Mouse (Mus musculus): Measurements from ENCODE around the gene Phactr4. TPM values are rescaled to one million over a fixed set of nuclear protein-coding genes. Genes with fewer than 3 reads are reported as not detected.
A peak's percentile ranks its signal among the peaks of the same experiment; 100 is the strongest.

The Phactr4 gene
- polyA plus RNA-seq (2012; rRNA removed) = 11.3 and 13.0 TPM in 2 replicates

DNA sequence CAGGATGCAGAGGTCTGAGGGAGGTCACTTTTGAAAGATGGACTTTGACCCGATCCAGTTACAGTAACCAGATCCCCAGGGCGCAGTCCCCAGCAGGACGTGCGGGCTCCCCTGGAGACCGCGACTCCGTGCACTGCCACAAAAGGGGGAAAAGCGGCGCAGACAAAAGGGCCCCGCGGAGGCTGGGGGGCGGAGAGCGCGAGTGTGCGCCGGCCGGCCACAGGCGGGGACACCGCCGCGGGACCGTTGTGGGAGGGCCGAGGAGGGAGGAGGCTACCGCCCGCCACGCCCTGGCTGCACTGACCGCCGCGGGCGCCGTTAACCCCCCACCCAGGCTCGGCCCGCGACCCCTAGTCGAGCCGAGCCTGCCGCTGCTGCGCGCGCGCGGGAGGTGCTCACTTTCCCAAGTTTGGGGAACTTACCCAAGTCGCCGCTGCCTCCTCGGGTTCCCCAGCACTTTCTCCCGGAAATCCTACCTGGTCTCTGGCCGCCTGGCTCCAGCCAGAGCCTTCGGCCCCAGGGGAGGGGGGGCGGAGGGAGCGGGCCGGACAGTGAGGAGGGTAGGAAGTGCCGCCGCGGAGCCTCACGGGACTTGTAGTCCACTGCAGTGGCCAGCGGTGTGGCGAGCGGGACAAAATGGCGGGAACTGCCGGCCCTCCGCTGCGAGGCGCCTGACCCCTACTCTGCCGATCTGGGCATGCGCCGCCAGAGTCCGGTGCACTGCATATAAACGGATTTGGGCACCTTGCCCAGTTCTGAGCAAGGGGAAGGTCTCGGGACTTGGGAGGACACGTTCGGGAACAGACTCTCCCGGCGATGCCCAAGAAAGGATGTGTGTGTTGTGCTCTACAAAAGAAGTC lies at the start of gene Phactr4:
TSS of gene Phactr4 (minus strand) at position 567 of the 860 bp plus-strand sequence.
- peak within 1 kb of the TSS; percentile 97 for H3K4me3 ChIP-seq (ENCODE audit: control insufficient read depth, insufficient read depth, low read length)
- H3K27ac ChIP-seq (ENCODE audit: control insufficient read depth, insufficient read depth, low read length) = no peak within 1 kb of the TSS
- H3K36me3 ChIP-seq (ENCODE audit: control insufficient read depth, insufficient read depth, low read length) = no peaks in the 10 kb centered on the region
- H3K27me3 ChIP-seq (ENCODE audit: control insufficient read depth, insufficient read depth, low read length) = no peaks in the 10 kb centered on the region
- DNase-seq = peak; percentile 84
- no peaks in the 10 kb centered on the region for H3K4me1 ChIP-seq (replicated peaks; ENCODE audit: control insufficient read depth, insufficient read depth, low read length)
- WGBS = under 1% methylated on average over 73 of the region's 73 CpGs
- TF ChIP-seq POLR2A (IDR thresholded peaks at IDR 0.05; ENCODE audit: control insufficient read depth, extremely low read depth, insufficient read depth, low read length, poor library complexity) (peak; percentile 35; the same call in 1 of the 2 replicates), CTCF (IDR thresholded peaks at IDR 0.05; ENCODE audit: borderline replicate concordance, control insufficient read depth, extremely low read depth, insufficient read depth, low read length, poor library complexity) (no peak)

DNA sequence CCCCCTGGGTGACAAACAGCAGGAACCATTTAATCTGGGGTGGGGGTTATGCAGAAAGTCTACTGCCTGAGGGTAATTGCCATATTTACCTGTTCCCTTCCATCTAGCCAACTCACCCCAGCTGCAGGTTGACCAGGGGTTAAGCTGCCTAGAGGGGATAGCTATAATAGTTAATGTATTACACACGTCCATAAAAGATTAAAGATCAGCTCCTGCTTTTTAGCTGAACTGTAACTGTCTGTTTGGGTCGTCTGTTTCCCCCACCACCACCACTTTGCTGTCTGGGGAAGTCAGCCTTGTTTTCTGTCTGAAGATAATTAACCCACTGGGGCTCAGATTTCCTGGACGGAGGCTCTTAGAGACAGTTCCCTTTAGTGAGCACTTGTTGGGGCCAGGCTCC lies 47.6 kb upstream of the Phactr4 start:
- 24% methylated on average over 3 of the region's 3 CpGs for WGBS
- DNase-seq = no peak

DNA sequence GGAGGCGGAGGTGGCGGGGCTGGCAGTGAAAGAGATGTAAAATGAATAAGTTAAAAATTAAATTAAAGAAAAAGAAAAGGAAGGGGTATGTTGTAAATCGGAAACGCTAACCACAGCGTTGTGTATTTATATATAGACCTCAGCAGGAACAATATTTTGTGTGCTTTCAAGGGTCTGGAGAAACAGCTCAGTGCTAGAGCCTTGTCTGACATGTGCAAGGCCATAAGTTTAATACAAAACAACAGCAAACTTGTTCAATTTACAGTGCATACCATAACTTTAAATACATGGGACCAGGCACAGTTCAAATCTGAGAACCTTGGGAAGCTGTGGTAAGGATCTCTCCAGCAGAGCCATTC lies 41.9 kb upstream of the Phactr4 start:
- TF ChIP-seq CTCF (IDR thresholded peaks at IDR 0.05; ENCODE audit: borderline replicate concordance, control insufficient read depth, extremely low read depth, insufficient read depth, low read length, poor library complexity) (no peak), POLR2A (IDR thresholded peaks at IDR 0.05; ENCODE audit: control insufficient read depth, extremely low read depth, insufficient read depth, low read length, poor library complexity) (no peak)
- DNase-seq = no peak
- H3K36me3 ChIP-seq (ENCODE audit: control insufficient read depth, insufficient read depth, low read length) = peaks cover 13% of the 10 kb centered on the region
- under 1% methylated on average over 5 of the region's 5 CpGs for WGBS
- H3K4me1 ChIP-seq (replicated peaks; ENCODE audit: control insufficient read depth, insufficient read depth, low read length) = peaks cover 7% of the 10 kb centered on the region
- H3K27me3 ChIP-seq (ENCODE audit: control insufficient read depth, insufficient read depth, low read length) = no peaks in the 10 kb centered on the region
- H3K27ac ChIP-seq (ENCODE audit: control insufficient read depth, insufficient read depth, low read length) = no peak overlapping the region
- peak overlapping the region; percentile 95; the same call in 1 of the 2 replicates for H3K4me3 ChIP-seq (ENCODE audit: control insufficient read depth, insufficient read depth, low read length)

More for the DNA sequence above, 47.6 kb upstream of the Phactr4 start:
- Histone ChIP-seq H3K4me3 (ENCODE audit: control insufficient read depth, insufficient read depth, low read length) (no peak overlapping the region), H3K36me3 (ENCODE audit: control insufficient read depth, insufficient read depth, low read length) (no peaks in the 10 kb centered on the region), H3K27me3 (ENCODE audit: control insufficient read depth, insufficient read depth, low read length) (no peaks in the 10 kb centered on the region), H3K4me1 (replicated peaks; ENCODE audit: control insufficient read depth, insufficient read depth, low read length) (no peaks in the 10 kb centered on the region), H3K27ac (ENCODE audit: control insufficient read depth, insufficient read depth, low read length) (no peak overlapping the region)
- TF ChIP-seq CTCF (IDR thresholded peaks at IDR 0.05; ENCODE audit: borderline replicate concordance, control insufficient read depth, extremely low read depth, insufficient read depth, low read length, poor library complexity) = no peak
- no peak for TF ChIP-seq POLR2A (IDR thresholded peaks at IDR 0.05; ENCODE audit: control insufficient read depth, extremely low read depth, insufficient read depth, low read length, poor library complexity)

DNA sequence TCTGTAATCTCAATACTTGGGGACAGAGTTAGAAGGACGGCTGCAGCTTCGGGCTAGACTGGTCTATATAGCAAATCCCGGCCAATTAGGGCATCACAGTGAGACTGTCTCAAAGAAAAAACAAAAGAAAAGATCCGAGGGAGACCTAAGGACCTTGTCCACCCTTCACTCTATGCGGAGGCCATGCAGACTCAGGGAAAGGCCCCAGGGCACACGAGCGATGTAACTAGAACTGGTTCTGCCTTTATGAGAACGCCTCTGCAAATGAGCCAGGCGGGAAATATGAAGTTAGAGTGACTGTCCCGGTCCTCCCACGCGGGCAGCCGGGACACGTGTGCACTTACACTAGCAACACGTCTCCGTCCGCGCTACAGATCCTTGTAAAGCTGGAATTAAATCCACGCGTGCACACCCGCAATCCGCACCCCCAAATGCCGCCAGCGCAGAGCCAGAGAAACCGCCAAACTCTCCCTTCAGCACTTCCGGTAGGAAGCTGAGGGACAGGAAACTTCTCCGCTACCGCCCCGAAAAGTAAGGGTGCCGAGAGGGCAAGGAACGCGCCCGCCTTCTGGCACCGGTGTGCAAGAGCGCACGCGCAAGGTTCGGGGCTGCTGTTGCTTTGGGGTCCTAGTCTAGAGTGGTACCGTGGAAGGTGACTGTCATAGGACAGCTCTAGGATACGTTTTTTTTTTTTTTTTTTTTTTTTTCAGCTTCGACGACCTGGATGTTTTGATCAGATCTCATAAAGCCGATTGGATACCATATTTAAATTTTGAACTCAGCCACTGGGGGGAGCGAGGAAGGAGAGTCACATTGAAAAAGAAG lies 41.4 kb upstream of the Phactr4 start, which contains the start of gene Med18:
TSS of gene Med18 (minus strand) at position 492 of the 825 bp plus-strand sequence.
- Histone ChIP-seq H3K27me3 (ENCODE audit: control insufficient read depth, insufficient read depth, low read length) (no peaks in the 10 kb centered on the region), H3K4me3 (ENCODE audit: control insufficient read depth, insufficient read depth, low read length) (peak within 1 kb of the TSS; percentile 95), H3K27ac (ENCODE audit: control insufficient read depth, insufficient read depth, low read length) (peak within 1 kb of the TSS; percentile 22; the same call in 1 of the 2 replicates), H3K4me1 (replicated peaks; ENCODE audit: control insufficient read depth, insufficient read depth, low read length) (peaks cover 7% of the 10 kb centered on the region), H3K36me3 (ENCODE audit: control insufficient read depth, insufficient read depth, low read length) (peaks cover 18% of the 10 kb centered on the region)
- peak; percentile 55; the same call in 1 of the 2 replicates for TF ChIP-seq POLR2A (IDR thresholded peaks at IDR 0.05; ENCODE audit: control insufficient read depth, extremely low read depth, insufficient read depth, low read length, poor library complexity)
- TF ChIP-seq CTCF (IDR thresholded peaks at IDR 0.05; ENCODE audit: borderline replicate concordance, control insufficient read depth, extremely low read depth, insufficient read depth, low read length, poor library complexity) = peak; percentile 51; the same call in 1 of the 2 replicates
- WGBS = under 1% methylated on average over 44 of the region's 44 CpGs
- DNase-seq = peak; percentile 96

DNA sequence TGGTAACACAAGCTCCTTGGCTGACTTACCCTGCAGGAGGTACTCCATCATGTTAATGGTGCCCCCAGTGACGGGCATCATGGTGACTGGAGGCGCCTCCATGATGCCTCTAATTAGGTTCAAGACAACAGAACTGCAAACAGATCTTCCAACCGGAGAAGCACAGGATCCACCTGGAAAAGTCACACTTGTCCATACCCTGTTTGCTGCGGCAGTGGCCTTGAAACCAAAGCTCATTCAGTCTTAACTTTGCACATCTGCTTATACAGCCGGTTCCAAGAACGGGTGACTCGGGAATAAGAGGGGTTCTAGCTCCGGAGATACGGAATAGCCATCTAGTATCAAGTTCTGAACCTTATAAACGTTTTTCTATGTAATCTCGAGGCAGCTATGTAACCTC lies 40.5 kb upstream of the Phactr4 start:
- peak; percentile 3 for DNase-seq
- H3K27me3 ChIP-seq (ENCODE audit: control insufficient read depth, insufficient read depth, low read length) = no peaks in the 10 kb centered on the region
- TF ChIP-seq POLR2A (IDR thresholded peaks at IDR 0.05; ENCODE audit: control insufficient read depth, extremely low read depth, insufficient read depth, low read length, poor library complexity) (no peak), CTCF (IDR thresholded peaks at IDR 0.05; ENCODE audit: borderline replicate concordance, control insufficient read depth, extremely low read depth, insufficient read depth, low read length, poor library complexity) (no peak)

DNA sequence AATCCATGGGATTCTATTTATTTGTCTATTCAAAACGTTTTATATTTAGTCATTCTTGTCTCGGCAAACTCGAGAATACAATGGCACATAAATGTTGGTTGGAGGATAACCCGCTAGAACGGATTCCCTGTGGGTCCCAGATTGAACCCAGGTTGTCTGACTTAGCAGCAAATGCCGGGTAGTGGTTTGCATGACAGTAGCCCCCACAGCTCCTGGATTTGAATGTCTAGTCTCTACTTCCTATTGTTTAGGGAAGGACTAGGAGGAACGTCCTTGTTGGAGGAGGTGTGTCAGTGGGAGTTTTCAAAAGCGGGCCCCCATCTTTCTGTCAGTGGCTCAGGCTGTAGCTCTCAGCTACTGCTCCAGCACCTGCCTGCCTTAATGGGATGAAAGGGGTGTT lies 37.9 kb upstream of the Phactr4 start:
- DNase-seq = no peak
- 94% methylated on average over 8 of the region's 8 CpGs for WGBS
- Histone ChIP-seq H3K27ac (ENCODE audit: control insufficient read depth, insufficient read depth, low read length) (no peak overlapping the region), H3K36me3 (ENCODE audit: control insufficient read depth, insufficient read depth, low read length) (peaks cover 34% of the 10 kb centered on the region), H3K4me3 (ENCODE audit: control insufficient read depth, insufficient read depth, low read length) (no peak overlapping the region), H3K27me3 (ENCODE audit: control insufficient read depth, insufficient read depth, low read length) (no peaks in the 10 kb centered on the region), H3K4me1 (replicated peaks; ENCODE audit: control insufficient read depth, insufficient read depth, low read length) (peaks cover 7% of the 10 kb centered on the region)
- TF ChIP-seq POLR2A (IDR thresholded peaks at IDR 0.05; ENCODE audit: control insufficient read depth, extremely low read depth, insufficient read depth, low read length, poor library complexity) (no peak), CTCF (IDR thresholded peaks at IDR 0.05; ENCODE audit: borderline replicate concordance, control insufficient read depth, extremely low read depth, insufficient read depth, low read length, poor library complexity) (no peak)

More for the DNA sequence above, 40.5 kb upstream of the Phactr4 start:
- WGBS = 6% methylated on average over 11 of the region's 11 CpGs
- Histone ChIP-seq H3K4me1 (replicated peaks; ENCODE audit: control insufficient read depth, insufficient read depth, low read length) (peaks cover 7% of the 10 kb centered on the region), H3K36me3 (ENCODE audit: control insufficient read depth, insufficient read depth, low read length) (peaks cover 25% of the 10 kb centered on the region), H3K27ac (ENCODE audit: control insufficient read depth, insufficient read depth, low read length) (no peak overlapping the region), H3K4me3 (ENCODE audit: control insufficient read depth, insufficient read depth, low read length) (peak overlapping the region; percentile 41)

Measured in thymus, adult 2 months (tissue).